Mouse (Mus musculus): Measurements from ENCODE around the gene Brf1. TPM values are rescaled to one million over a fixed set of nuclear protein-coding genes. Genes with fewer than 3 reads are reported as not detected.

Gene Brf1
- 62.5 and 68.8 TPM in 2 replicates for polyA plus RNA-seq (2015; fragmentation: Nextera tagmentation; extraction: Ambion mirVana)

DNA sequence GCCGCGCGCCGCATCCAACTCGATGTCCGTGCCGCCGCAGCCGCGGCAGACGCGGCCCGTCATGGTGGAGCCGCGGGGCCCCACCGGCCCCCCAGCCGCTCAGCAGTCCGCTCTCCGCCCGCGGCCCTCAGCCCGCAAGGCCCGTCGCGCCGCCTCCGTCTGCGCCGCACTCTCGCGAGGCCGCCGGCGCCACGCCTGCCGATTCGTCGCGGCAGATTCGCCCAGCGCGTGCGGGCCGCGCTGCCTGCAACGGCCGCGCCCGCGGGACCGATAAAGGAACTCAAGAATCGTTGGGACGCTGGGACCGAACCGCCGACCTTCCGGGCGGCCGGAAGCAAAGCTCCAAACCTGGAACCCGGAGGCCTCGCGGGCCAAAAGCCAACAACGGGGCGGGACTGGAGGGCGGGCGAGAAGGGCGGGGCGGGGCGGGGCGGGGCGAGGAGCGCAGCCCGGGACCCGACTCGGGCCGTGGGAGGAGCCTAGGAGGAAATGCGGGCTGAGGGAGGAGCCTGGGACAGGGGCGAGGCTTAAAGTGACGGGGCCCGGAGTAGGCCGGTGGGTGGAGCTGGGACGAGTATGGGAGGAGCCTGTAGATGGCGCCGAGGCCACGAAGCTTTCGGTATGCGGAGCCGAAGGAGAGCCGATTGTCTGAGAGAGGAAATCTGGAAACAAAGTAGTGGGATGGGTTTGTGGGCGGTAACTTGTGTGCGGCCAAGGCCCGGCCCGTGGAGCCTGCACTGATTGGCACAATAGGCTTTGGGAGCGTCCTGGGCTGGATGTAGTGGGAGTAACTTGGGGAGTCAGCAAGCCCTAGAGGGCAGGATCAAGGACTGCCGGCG, at the start of gene Brf1:
Brf1 (minus strand) TSS at position 411 of the 839 bp plus-strand sequence.
- under 1% methylated on average over 95 of the region's 96 CpGs for WGBS
- H3K9me3 ChIP-seq (replicated peaks): no peaks in the 10 kb centered on the region
- peak; percentile 99 for ATAC-seq
- H3K4me2 ChIP-seq: peak within 1 kb of the TSS; percentile 88
- H3K36me3 ChIP-seq (ENCODE audit: poor library complexity, severe bottlenecking): peaks cover 17% of the 10 kb centered on the region; the same call in 1 of the 2 replicates
- peak within 1 kb of the TSS; percentile 86 for H3K4me3 ChIP-seq
- H3K9ac ChIP-seq: peak within 1 kb of the TSS; percentile 96
- H3K27ac ChIP-seq: peak within 1 kb of the TSS; percentile 89
- H3K27me3 ChIP-seq: no peaks in the 10 kb centered on the region
- H3K4me1 ChIP-seq: peaks cover 24% of the 10 kb centered on the region

DNA sequence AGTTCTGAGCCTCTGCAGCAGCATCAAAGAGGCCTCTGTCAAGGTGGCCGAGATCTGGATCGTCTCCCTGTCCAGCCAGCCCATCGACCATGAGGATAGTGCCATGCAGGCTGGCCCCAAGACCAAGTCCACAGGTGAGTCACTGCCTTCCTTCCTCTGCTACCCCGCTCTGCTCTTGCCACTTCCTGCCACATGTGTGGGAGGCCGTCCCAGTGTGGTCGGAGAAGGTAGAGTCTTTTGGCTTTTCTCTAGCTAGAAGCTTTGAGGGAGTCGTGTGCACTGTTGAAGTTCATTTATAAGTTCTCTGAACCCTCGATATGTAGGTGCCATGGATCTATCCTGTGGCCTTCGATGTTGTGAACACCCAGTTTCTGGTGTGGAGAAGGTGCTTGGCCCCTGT, 49.3 kb upstream of the Brf1 start:
- Histone ChIP-seq H3K4me3 (no peak overlapping the region), H3K4me2 (no peak overlapping the region), H3K36me3 (ENCODE audit: poor library complexity, severe bottlenecking) (peaks cover 91% of the 10 kb centered on the region), H3K27me3 (no peaks in the 10 kb centered on the region), H3K27ac (no peak overlapping the region), H3K9me3 (replicated peaks) (no peaks in the 10 kb centered on the region), H3K4me1 (no peaks in the 10 kb centered on the region; the same call in 1 of the 2 replicates), H3K9ac (no peak overlapping the region)
- no peak for ATAC-seq
- 92% methylated on average over 9 of the region's 9 CpGs for WGBS

GRCm38 (mm10) chr12:113048103-113048502, 47.6 kb upstream of the Brf1 start:
- no peak overlapping the region for H3K4me2 ChIP-seq
- WGBS: 88% methylated on average over 5 of the region's 5 CpGs
- H3K4me3 ChIP-seq: no peak overlapping the region
- H3K9ac ChIP-seq: no peak overlapping the region
- H3K9me3 ChIP-seq (replicated peaks): no peaks in the 10 kb centered on the region
- no peak for ATAC-seq
- no peak overlapping the region for H3K27ac ChIP-seq
- no peaks in the 10 kb centered on the region; the same call in 1 of the 2 replicates for H3K4me1 ChIP-seq
- H3K36me3 ChIP-seq (ENCODE audit: poor library complexity, severe bottlenecking): peaks cover 86% of the 10 kb centered on the region
- H3K27me3 ChIP-seq: no peaks in the 10 kb centered on the region

DNA sequence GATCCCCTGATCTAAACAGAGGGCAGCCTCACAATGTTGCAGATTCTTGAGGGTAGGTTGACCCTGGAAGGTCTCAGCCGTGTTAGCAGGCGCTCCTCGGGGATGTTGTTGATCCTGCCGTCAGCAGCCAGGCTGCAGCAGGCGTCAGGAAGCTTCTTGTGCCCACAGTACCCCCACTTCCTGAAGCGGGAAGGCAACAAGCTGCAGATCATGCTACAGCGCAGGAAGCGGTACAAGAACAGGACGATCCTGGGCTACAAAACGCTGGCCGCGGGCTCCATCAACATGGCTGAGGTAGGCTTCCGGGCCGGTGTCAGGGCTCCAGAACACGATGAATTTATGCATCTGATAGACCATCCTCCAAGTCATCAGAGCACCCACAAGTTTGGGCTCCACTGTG, 46.4 kb upstream of the Brf1 start:
- no peaks in the 10 kb centered on the region for H3K27me3 ChIP-seq
- no peak overlapping the region for H3K27ac ChIP-seq
- no peaks in the 10 kb centered on the region for H3K9me3 ChIP-seq (replicated peaks)
- H3K4me2 ChIP-seq: no peak overlapping the region
- no peak for ATAC-seq
- WGBS: 93% methylated on average over 15 of the region's 15 CpGs
- H3K36me3 ChIP-seq (ENCODE audit: poor library complexity, severe bottlenecking): peaks cover 74% of the 10 kb centered on the region
- H3K9ac ChIP-seq: no peak overlapping the region
- no peak overlapping the region for H3K4me3 ChIP-seq
- H3K4me1 ChIP-seq: no peaks in the 10 kb centered on the region; the same call in 1 of the 2 replicates

- Histone ChIP-seq H3K4me2 (no peak overlapping the region), H3K27me3 (no peaks in the 10 kb centered on the region), H3K9me3 (replicated peaks) (no peaks in the 10 kb centered on the region), H3K4me1 (peaks cover 16% of the 10 kb centered on the region), H3K27ac (no peak overlapping the region), H3K9ac (no peak overlapping the region), H3K36me3 (ENCODE audit: poor library complexity, severe bottlenecking) (peaks cover 56% of the 10 kb centered on the region), H3K4me3 (no peak overlapping the region)
- 82% methylated on average over 3 of the region's 3 CpGs for WGBS
- no peak for ATAC-seq
Measured at GRCm38 (mm10) chr12:113044916-113045677, 44.6 kb upstream of the Brf1 start.

GRCm38 (mm10) chr12:113042543-113042942, 42.0 kb upstream of the Brf1 start:
- Histone ChIP-seq H3K4me3 (no peak overlapping the region), H3K4me2 (no peak overlapping the region), H3K27me3 (no peaks in the 10 kb centered on the region), H3K27ac (no peak overlapping the region), H3K9ac (no peak overlapping the region), H3K36me3 (ENCODE audit: poor library complexity, severe bottlenecking) (peaks cover 38% of the 10 kb centered on the region), H3K4me1 (peaks cover 16% of the 10 kb centered on the region), H3K9me3 (replicated peaks) (no peaks in the 10 kb centered on the region)
- no peak for ATAC-seq
- WGBS: 87% methylated on average over 2 of the region's 2 CpGs

DNA sequence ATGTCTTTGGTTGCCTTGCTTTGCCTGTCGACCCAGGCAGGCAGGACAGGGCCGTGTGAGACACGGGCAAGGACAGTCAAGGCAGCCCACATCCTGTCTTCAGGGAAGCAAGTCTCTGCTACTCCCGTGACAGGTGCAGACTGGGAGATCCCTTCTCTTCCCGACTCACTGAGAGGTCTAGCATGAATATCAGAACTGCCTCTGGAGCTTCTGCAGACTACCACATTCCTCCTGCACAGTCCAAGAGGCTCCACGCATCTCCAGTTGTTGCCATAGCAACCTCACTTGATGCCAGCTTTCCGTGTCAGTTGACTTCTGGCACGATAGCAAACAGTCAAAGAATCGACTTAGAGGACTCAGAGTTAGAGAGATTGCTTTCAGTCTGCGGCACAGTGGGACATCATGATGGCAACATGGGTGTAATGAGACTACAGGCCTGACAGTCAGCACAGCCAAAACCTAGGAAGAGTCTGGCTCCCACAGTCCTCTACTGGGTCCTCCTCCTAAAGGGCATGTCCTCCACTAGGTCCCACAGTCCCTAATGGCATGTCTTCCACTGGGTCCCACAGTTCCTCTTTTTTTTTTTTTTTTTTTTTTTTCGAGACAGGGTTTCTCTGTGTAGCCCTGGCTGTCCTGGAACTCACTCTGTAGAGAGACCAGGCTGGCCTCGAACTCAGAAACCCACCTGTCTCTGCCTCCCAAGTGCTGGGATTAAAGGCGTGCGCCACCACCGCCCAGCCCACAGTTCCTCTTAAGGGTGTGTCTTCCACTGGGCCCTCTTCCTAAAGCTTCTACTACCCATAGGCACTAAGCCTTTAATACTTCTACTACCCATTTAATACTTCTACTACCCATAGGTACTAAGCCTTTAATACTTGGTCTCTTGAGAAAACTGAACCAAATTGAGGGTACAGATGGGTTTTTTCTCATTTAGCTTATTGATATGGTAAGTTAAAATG, 41.3 kb upstream of the Brf1 start:
- Histone ChIP-seq H3K27me3 (no peaks in the 10 kb centered on the region), H3K4me2 (0 out of 2 replicates have a peak overlapping the region, but pooled peaks have one; percentile 4), H3K27ac (peak overlapping the region; percentile 27; the same call in 1 of the 2 replicates), H3K4me3 (no peak overlapping the region), H3K36me3 (ENCODE audit: poor library complexity, severe bottlenecking) (peaks cover 30% of the 10 kb centered on the region), H3K4me1 (peaks cover 16% of the 10 kb centered on the region), H3K9me3 (replicated peaks) (no peaks in the 10 kb centered on the region), H3K9ac (no peak overlapping the region)
- ATAC-seq: peak; percentile 72
- WGBS: 69% methylated on average over 15 of the region's 15 CpGs

- 0 out of 2 replicates have a peak, but pooled peaks cover 3% of the 10 kb centered on the region for H3K36me3 ChIP-seq (ENCODE audit: poor library complexity, severe bottlenecking)
- no peaks in the 10 kb centered on the region for H3K27me3 ChIP-seq
- peaks cover 20% of the 10 kb centered on the region for H3K4me1 ChIP-seq
- no peak overlapping the region for H3K27ac ChIP-seq
- no peak overlapping the region for H3K4me3 ChIP-seq
- no peak overlapping the region for H3K9ac ChIP-seq
- no peak for ATAC-seq
- H3K9me3 ChIP-seq (replicated peaks): no peaks in the 10 kb centered on the region
- no peak overlapping the region for H3K4me2 ChIP-seq
- 96% methylated on average over 4 of the region's 4 CpGs for WGBS
Measured at GRCm38 (mm10) chr12:113038414-113038813, 37.9 kb upstream of the Brf1 start.

DNA sequence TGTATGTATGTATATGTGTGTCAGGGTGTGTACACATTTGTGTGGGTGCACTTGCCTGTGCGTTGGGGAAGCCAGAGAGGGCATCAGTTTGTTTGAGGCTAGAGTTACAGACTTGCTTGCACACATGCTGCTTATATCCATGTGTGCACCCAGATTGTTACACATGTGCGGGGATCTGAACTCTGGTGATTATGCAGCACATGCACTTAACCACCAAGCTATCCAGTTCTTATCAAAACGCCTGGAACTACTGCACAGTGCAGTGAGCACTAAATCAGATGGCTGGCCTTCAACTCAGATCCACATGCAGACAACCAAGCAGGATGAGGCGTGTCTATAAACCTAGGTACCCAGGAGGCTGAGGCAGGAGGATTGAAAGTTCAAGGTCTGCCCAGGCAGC, 36.5 kb upstream of the Brf1 start:
- H3K4me3 ChIP-seq: no peak overlapping the region
- no peak for ATAC-seq
- no peak overlapping the region for H3K9ac ChIP-seq
- no peak overlapping the region for H3K4me2 ChIP-seq
- H3K27me3 ChIP-seq: no peaks in the 10 kb centered on the region
- 92% methylated on average over 4 of the region's 4 CpGs for WGBS
- 0 out of 2 replicates have a peak, but pooled peaks cover 3% of the 10 kb centered on the region for H3K36me3 ChIP-seq (ENCODE audit: poor library complexity, severe bottlenecking)
- H3K27ac ChIP-seq: no peak overlapping the region
- no peaks in the 10 kb centered on the region for H3K9me3 ChIP-seq (replicated peaks)
- H3K4me1 ChIP-seq: peaks cover 34% of the 10 kb centered on the region

GRCm38 (mm10) chr12:113035093-113035492, 34.6 kb upstream of the Brf1 start:
- no peak overlapping the region for H3K4me3 ChIP-seq
- H3K9ac ChIP-seq: no peak overlapping the region
- no peaks in the 10 kb centered on the region for H3K27me3 ChIP-seq
- H3K4me1 ChIP-seq: peaks cover 23% of the 10 kb centered on the region
- WGBS: 93% methylated on average over 2 of the region's 2 CpGs
- H3K4me2 ChIP-seq: no peak overlapping the region
- peaks cover 3% of the 10 kb centered on the region; the same call in 1 of the 2 replicates for H3K36me3 ChIP-seq (ENCODE audit: poor library complexity, severe bottlenecking)
- no peak overlapping the region for H3K27ac ChIP-seq
- no peak for ATAC-seq
- no peaks in the 10 kb centered on the region for H3K9me3 ChIP-seq (replicated peaks)
